Mouse (Mus musculus): ENCODE results near the gene Rhoq. TPM values are rescaled to one million over a fixed set of nuclear protein-coding genes. Genes with fewer than 3 reads are reported as not detected.

The Rhoq gene
- polyA plus RNA-seq, 2 experiments: 1.2 to 1.9 TPM

GRCm38 (mm10) chr17:86986449-86987138, 23.7 kb downstream of the Rhoq start:
- TF ChIP-seq EP300 (IDR thresholded peaks at IDR 0.05; ENCODE audit: low read depth) (no peak), CTCF (IDR thresholded peaks at IDR 0.05; ENCODE audit: low read depth) (no peak)

GRCm38 (mm10) chr17:86988161-86988560, 25.3 kb downstream of the Rhoq start:
- H3K4me2 ChIP-seq (ENCODE audit: low read depth): no peak overlapping the region
- H3K4me1 ChIP-seq (replicated peaks; ENCODE audit: control insufficient read depth in 2 of 2, insufficient read depth in 2 of 2, low read length in 1 of 2): no peaks in the 10 kb centered on the region; a peak in 1 of 4 replicates
- H3K36me3 ChIP-seq (replicated peaks; ENCODE audit: control insufficient read depth, insufficient read depth, low read depth): no peaks in the 10 kb centered on the region
- no peak for TF ChIP-seq EP300 (IDR thresholded peaks at IDR 0.05; ENCODE audit: low read depth)
- no peak for TF ChIP-seq CTCF (IDR thresholded peaks at IDR 0.05; ENCODE audit: low read depth)
- H3K4me3 ChIP-seq (ENCODE audit: insufficient read depth in 1 of 2, low read depth in 2 of 2, low read length in 2 of 2): no peak overlapping the region
- H3K27me3 ChIP-seq (ENCODE audit: control insufficient read depth, insufficient read depth, low read length): no peaks in the 10 kb centered on the region
- H3K27ac ChIP-seq: no peak overlapping the region
- 59% methylated on average over 5 of the region's 5 CpGs for WGBS (ENCODE audit: insufficient replicate concordance)
- no peak for DNase-seq (ENCODE audit: low read depth in 3 of 3, low spot score in 3 of 3)
- no peaks in the 10 kb centered on the region for H3K9me3 ChIP-seq (ENCODE audit: control insufficient read depth, low read length)
- no peak overlapping the region for H3K9ac ChIP-seq (replicated peaks)
- ATAC-seq (ENCODE audit: insufficient read depth): no peak

More at GRCm38 (mm10) chr17:86986449-86987138, 23.7 kb downstream of the Rhoq start:
- ATAC-seq (ENCODE audit: insufficient read depth): no peak
- 60% methylated on average over 17 of the region's 17 CpGs for WGBS (ENCODE audit: insufficient replicate concordance)
- Histone ChIP-seq H3K27me3 (ENCODE audit: control insufficient read depth, insufficient read depth, low read length) (no peaks in the 10 kb centered on the region), H3K4me3 (ENCODE audit: insufficient read depth in 1 of 2, low read depth in 2 of 2, low read length in 2 of 2) (no peak overlapping the region), H3K36me3 (replicated peaks; ENCODE audit: control insufficient read depth, insufficient read depth, low read depth) (no peaks in the 10 kb centered on the region), H3K27ac (no peak overlapping the region), H3K4me2 (ENCODE audit: low read depth) (no peak overlapping the region), H3K9ac (replicated peaks) (no peak overlapping the region), H3K9me3 (ENCODE audit: control insufficient read depth, low read length) (no peaks in the 10 kb centered on the region), H3K4me1 (replicated peaks; ENCODE audit: control insufficient read depth in 2 of 2, insufficient read depth in 2 of 2, low read length in 1 of 2) (no peaks in the 10 kb centered on the region; a peak in 1 of 4 replicates)
- no peak for DNase-seq (ENCODE audit: low read depth in 3 of 3, low spot score in 3 of 3)

GRCm38 (mm10) chr17:86988601-86989184, 25.8 kb downstream of the Rhoq start:
- WGBS (ENCODE audit: insufficient replicate concordance): 56% methylated on average over 6 of the region's 6 CpGs
- ATAC-seq (ENCODE audit: insufficient read depth): no peak
- Histone ChIP-seq H3K9ac (replicated peaks) (no peak overlapping the region), H3K36me3 (replicated peaks; ENCODE audit: control insufficient read depth, insufficient read depth, low read depth) (no peaks in the 10 kb centered on the region), H3K4me2 (ENCODE audit: low read depth) (no peak overlapping the region), H3K27ac (no peak overlapping the region), H3K4me1 (replicated peaks; ENCODE audit: control insufficient read depth in 2 of 2, insufficient read depth in 2 of 2, low read length in 1 of 2) (no peaks in the 10 kb centered on the region; a peak in 1 of 4 replicates), H3K9me3 (ENCODE audit: control insufficient read depth, low read length) (no peaks in the 10 kb centered on the region), H3K4me3 (ENCODE audit: insufficient read depth in 1 of 2, low read depth in 2 of 2, low read length in 2 of 2) (no peak overlapping the region), H3K27me3 (ENCODE audit: control insufficient read depth, insufficient read depth, low read length) (no peaks in the 10 kb centered on the region)
- TF ChIP-seq EP300 (IDR thresholded peaks at IDR 0.05; ENCODE audit: low read depth) (no peak), CTCF (IDR thresholded peaks at IDR 0.05; ENCODE audit: low read depth) (no peak)
- no peak for DNase-seq (ENCODE audit: low read depth in 3 of 3, low spot score in 3 of 3)

- H3K36me3 ChIP-seq (replicated peaks; ENCODE audit: control insufficient read depth, insufficient read depth, low read depth): no peaks in the 10 kb centered on the region
- no peak overlapping the region for H3K27ac ChIP-seq
- no peaks in the 10 kb centered on the region for H3K9me3 ChIP-seq (ENCODE audit: control insufficient read depth, low read length)
- no peak overlapping the region for H3K4me3 ChIP-seq (ENCODE audit: insufficient read depth in 1 of 2, low read depth in 2 of 2, low read length in 2 of 2)
- DNase-seq (ENCODE audit: low read depth in 3 of 3, low spot score in 3 of 3) (no peak), ATAC-seq (ENCODE audit: insufficient read depth) (no peak)
- H3K4me1 ChIP-seq (replicated peaks; ENCODE audit: control insufficient read depth in 2 of 2, insufficient read depth in 2 of 2, low read length in 1 of 2): no peaks in the 10 kb centered on the region; a peak in 1 of 4 replicates
- WGBS (ENCODE audit: insufficient replicate concordance): 80% methylated on average over 8 of the region's 8 CpGs
- H3K4me2 ChIP-seq (ENCODE audit: low read depth): no peak overlapping the region
- no peaks in the 10 kb centered on the region for H3K27me3 ChIP-seq (ENCODE audit: control insufficient read depth, insufficient read depth, low read length)
- H3K9ac ChIP-seq (replicated peaks): no peak overlapping the region
- TF ChIP-seq CTCF (IDR thresholded peaks at IDR 0.05; ENCODE audit: low read depth): no peak
- no peak for TF ChIP-seq EP300 (IDR thresholded peaks at IDR 0.05; ENCODE audit: low read depth)
These were observed 28.4 kb downstream of the Rhoq start for GRCm38 (mm10) chr17:86991306-86991705.

- 75% methylated on average over 6 of the region's 6 CpGs for WGBS (ENCODE audit: insufficient replicate concordance)
- Histone ChIP-seq H3K9me3 (ENCODE audit: control insufficient read depth, low read length) (no peaks in the 10 kb centered on the region), H3K27ac (no peak overlapping the region), H3K36me3 (replicated peaks; ENCODE audit: control insufficient read depth, insufficient read depth, low read depth) (no peaks in the 10 kb centered on the region), H3K4me3 (ENCODE audit: insufficient read depth in 1 of 2, low read depth in 2 of 2, low read length in 2 of 2) (no peak overlapping the region), H3K27me3 (ENCODE audit: control insufficient read depth, insufficient read depth, low read length) (no peaks in the 10 kb centered on the region), H3K9ac (replicated peaks) (no peak overlapping the region), H3K4me2 (ENCODE audit: low read depth) (no peak overlapping the region), H3K4me1 (replicated peaks; ENCODE audit: control insufficient read depth in 2 of 2, insufficient read depth in 2 of 2, low read length in 1 of 2) (no peaks in the 10 kb centered on the region)
- ATAC-seq (ENCODE audit: insufficient read depth) (no peak), DNase-seq (ENCODE audit: low read depth in 3 of 3, low spot score in 3 of 3) (no peak)
- TF ChIP-seq CTCF (IDR thresholded peaks at IDR 0.05; ENCODE audit: low read depth) (no peak), EP300 (IDR thresholded peaks at IDR 0.05; ENCODE audit: low read depth) (no peak)
These were observed 34.4 kb downstream of the Rhoq start for GRCm38 (mm10) chr17:86997323-86997722.

All from liver, embryonic 14.5 days (tissue).